Mouse (Mus musculus) left cerebral cortex, postnatal 10 days (tissue): ENCODE data around the gene Dis3l2. TPM values are rescaled to one million over a fixed set of nuclear protein-coding genes. Genes with fewer than 3 reads are reported as not detected.

Experiments used
- DNase-seq, 2 experiments: peaks; one replicate each; pipeline ENCODE4 v3.0.0; 2021 to 2022; ENCODE audit warnings: low spot score in 2 of 2, mixed read lengths in 1 of 2; ENCODE audit errors: extremely low spot score in 1 of 2
- intact Hi-C: fragments of 180-260 bp; cut with DNase I; formaldehyde crosslinking; loops from one replicate; pipeline ENCODE4 v1.15.1; 2025
- total RNA-seq, 2 experiments: library from RNA; stranded (reverse); gene quantifications; 2 replicates each; pipeline ENCODE4 v1.2.3; 2021

Dis3l2 gene
- 10 to 100 TPM; 29.7 to 30.2 TPM for total RNA-seq

- DNase-seq, result peak; percentile 84 to 93
- intact Hi-C loops, result no loop called here
Observed at GRCm38 (mm10) chr1:86703300-86703964, at the start of gene Dis3l2. Gene Dis3l2, plus strand, starts transcription at chr1:86703808.

GRCm38 (mm10) chr1:86657071-86657470 lies 46.5 kb upstream of the Dis3l2 start:
- no peak for DNase-seq
- intact Hi-C loops, result no loop called here

GRCm38 (mm10) chr1:86665091-86665490 lies 38.5 kb upstream of the Dis3l2 start:
- DNase-seq, result no peak
- intact Hi-C loops, result loop anchor here (5.0 kb wide), 1 partner anchor 522 kb away; no protein-coding TSS in a partner anchor

GRCm38 (mm10) chr1:86669552-86670273 lies 33.9 kb upstream of the Dis3l2 start:
- intact Hi-C loops, result loop anchor here (1.0 to 5.0 kb wide), 2 partner anchors 373 to 518 kb away; no protein-coding TSS in a partner anchor
- DNase-seq, result peak; percentile 65 to 79

- peak; percentile 72 to 83 for DNase-seq
- intact Hi-C loops, result loop anchor here (1.0 kb wide), 1 partner anchor 372 kb away; no protein-coding TSS in a partner anchor
Observed at GRCm38 (mm10) chr1:86670279-86671038, 33.1 kb upstream of the Dis3l2 start, which contains the start of gene Nppc. Gene Nppc, minus strand, starts transcription at chr1:86670571.

GRCm38 (mm10) chr1:86674385-86674784 lies 29.2 kb upstream of the Dis3l2 start:
- intact Hi-C loops, result no loop called here
- no peak for DNase-seq

GRCm38 (mm10) chr1:86675126-86675525 lies 28.5 kb upstream of the Dis3l2 start:
- intact Hi-C loops, result no loop called here

GRCm38 (mm10) chr1:86677624-86678023 lies 26.0 kb upstream of the Dis3l2 start:
- no peak for DNase-seq
- intact Hi-C loops, result no loop called here

More at GRCm38 (mm10) chr1:86675126-86675525, 28.5 kb upstream of the Dis3l2 start:
- no peak for DNase-seq

GRCm38 (mm10) chr1:86678667-86679066 lies 24.9 kb upstream of the Dis3l2 start:
- no peak for DNase-seq
- intact Hi-C loops, result no loop called here

GRCm38 (mm10) chr1:86687236-86687635 lies 16.4 kb upstream of the Dis3l2 start:
- no peak for DNase-seq
- intact Hi-C loops, result no loop called here

GRCm38 (mm10) chr1:86691027-86691426 lies 12.6 kb upstream of the Dis3l2 start:
- intact Hi-C loops, result no loop called here
- DNase-seq, result no peak

- no peak for DNase-seq
- intact Hi-C loops, result no loop called here
Observed at GRCm38 (mm10) chr1:86696948-86697347, 6.7 kb upstream of the Dis3l2 start.

GRCm38 (mm10) chr1:86698721-86699120 lies 4.9 kb upstream of the Dis3l2 start:
- no peak for DNase-seq
- intact Hi-C loops, result no loop called here

GRCm38 (mm10) chr1:86699346-86700136 lies 4.1 kb upstream of the Dis3l2 start:
- intact Hi-C loops, result no loop called here
- DNase-seq, result no peak

- DNase-seq, result no peak
Observed at GRCm38 (mm10) chr1:86700367-86700766, 3.2 kb upstream of the Dis3l2 start.

GRCm38 (mm10) chr1:86703965-86704326 lies 338 bp downstream of the Dis3l2 start:
- DNase-seq, result no peak
- intact Hi-C loops, result no loop called here

More at GRCm38 (mm10) chr1:86700367-86700766, 3.2 kb upstream of the Dis3l2 start:
- intact Hi-C loops, result no loop called here

GRCm38 (mm10) chr1:86705461-86705860 lies 1.9 kb downstream of the Dis3l2 start:
- intact Hi-C loops, result no loop called here

GRCm38 (mm10) chr1:86709546-86709945 lies 5.9 kb downstream of the Dis3l2 start:
- intact Hi-C loops, result no loop called here
- no peak for DNase-seq

More at GRCm38 (mm10) chr1:86705461-86705860, 1.9 kb downstream of the Dis3l2 start:
- no peak for DNase-seq

GRCm38 (mm10) chr1:86712045-86712444 lies 8.4 kb downstream of the Dis3l2 start:
- intact Hi-C loops, result no loop called here
- DNase-seq, result no peak
